ENCODE assay signal across 8 mouse cellular contexts in genomic region chr8:115706411-115706860, GRCm38 (mm10). TPM values are rescaled to one million over a fixed set of nuclear protein-coding genes. Genes with fewer than 3 reads are reported as not detected.
DNase-seq lines count a peak whose midpoint lies in the region; ATAC-seq lines count a peak whose summit lies in the region.

No protein-coding gene starts in this region.

- no peak for DNase-seq in frontal cortex, postnatal 14 days (ENCODE audit: low spot score in 2 of 2)
- DNase-seq in adrenal gland, postnatal 10 days = peak; percentile 63
- DNase-seq in heart, postnatal 14 days = peak; percentile 38 to 55
- DNase-seq in liver, embryonic 11.5 days (ENCODE audit: low spot score) = peak; percentile 65
- peak; percentile 65 for DNase-seq in neural tube, embryonic 11.5 days (ENCODE audit: low spot score)
- DNase-seq in thymus, postnatal 25 days = peak; percentile 38

- H3K9me3 ChIP-seq in embryonic facial prominence, embryonic 15.5 days (replicated peaks) = no peaks in the 10 kb centered on the region
- H3K9me3 ChIP-seq in liver, embryonic 11.5 days (ENCODE audit: control insufficient read depth, low read length) = no peaks in the 10 kb centered on the region
- H3K9me3 ChIP-seq in neural tube, embryonic 11.5 days (ENCODE audit: control insufficient read depth, low read length) = no peaks in the 10 kb centered on the region

- no peaks in the 10 kb centered on the region for H3K36me3 ChIP-seq in embryonic facial prominence, embryonic 15.5 days
- H3K36me3 ChIP-seq in liver, embryonic 11.5 days (ENCODE audit: control insufficient read depth, insufficient read depth, low read length) = no peaks in the 10 kb centered on the region
- H3K36me3 ChIP-seq in neural tube, embryonic 11.5 days (ENCODE audit: control insufficient read depth, insufficient read depth, low read length) = no peaks in the 10 kb centered on the region

- H3K4me3 ChIP-seq in embryonic facial prominence, embryonic 15.5 days (replicated peaks) = peak overlapping the region; percentile 75
- peak overlapping the region; percentile 66 for H3K4me3 ChIP-seq in liver, embryonic 11.5 days (ENCODE audit: low read depth, low read length)
- H3K4me3 ChIP-seq in neural tube, embryonic 11.5 days (ENCODE audit: low read depth, low read length) = peak overlapping the region; percentile 63

- intact Hi-C loops in heart, postnatal 14 days (cut with DNase I) = loop anchor here (5.0 to 10.0 kb wide), 4 partner anchors 544 to 1254 kb away; no protein-coding TSS in a partner anchor

- peak; percentile 15 for ATAC-seq in frontal cortex, adult (ENCODE audit: low TSS enrichment)
- 0 out of 2 replicates have a peak, but pooled peaks have one; percentile 11 for ATAC-seq in embryonic facial prominence, embryonic 15.5 days (ENCODE audit: insufficient number of reproducible peaks, low FRiP score, low TSS enrichment, low read depth)
- ATAC-seq in liver, embryonic 11.5 days (replicated peaks; ENCODE audit: low FRiP score) = peak; percentile 16; the same call in 1 of the 2 replicates
- peak; percentile 28 for ATAC-seq in neural tube, embryonic 11.5 days (ENCODE audit: insufficient read depth, low FRiP score, low TSS enrichment)

- H3K27ac ChIP-seq in embryonic facial prominence, embryonic 15.5 days (replicated peaks) = peak overlapping the region; percentile 96
- H3K27ac ChIP-seq in liver, embryonic 11.5 days (ENCODE audit: low read depth, low read length) = peak overlapping the region; percentile 68
- peak overlapping the region; percentile 82 for H3K27ac ChIP-seq in neural tube, embryonic 11.5 days (ENCODE audit: low read depth, low read length)

- peak overlapping the region; percentile 69 for H3K9ac ChIP-seq in embryonic facial prominence, embryonic 15.5 days
- peak overlapping the region; percentile 64 for H3K9ac ChIP-seq in liver, embryonic 11.5 days (ENCODE audit: low read depth, low read length)
- H3K9ac ChIP-seq in neural tube, embryonic 11.5 days (ENCODE audit: low read length) = peak overlapping the region; percentile 76

- peaks cover 25% of the 10 kb centered on the region for H3K4me1 ChIP-seq in embryonic facial prominence, embryonic 15.5 days
- no peaks in the 10 kb centered on the region; the same call in none of the 2 replicates for H3K4me1 ChIP-seq in liver, embryonic 11.5 days (replicated peaks; ENCODE audit: control insufficient read depth, insufficient read depth, low read length)
- H3K4me1 ChIP-seq in neural tube, embryonic 11.5 days (ENCODE audit: control insufficient read depth, insufficient read depth, low read length) = peaks cover 3% of the 10 kb centered on the region; the same call in 1 of the 2 replicates

- H3K27me3 ChIP-seq in embryonic facial prominence, embryonic 15.5 days = no peaks in the 10 kb centered on the region
- peaks cover 29% of the 10 kb centered on the region for H3K27me3 ChIP-seq in liver, embryonic 11.5 days (replicated peaks; ENCODE audit: control insufficient read depth, insufficient read depth, low read length)
- no peaks in the 10 kb centered on the region for H3K27me3 ChIP-seq in neural tube, embryonic 11.5 days (ENCODE audit: control insufficient read depth, insufficient read depth, low read length)

- H3K4me2 ChIP-seq in embryonic facial prominence, embryonic 15.5 days (replicated peaks) = peak overlapping the region; percentile 80
- H3K4me2 ChIP-seq in liver, embryonic 11.5 days = peak overlapping the region; percentile 79
- peak overlapping the region; percentile 82 for H3K4me2 ChIP-seq in neural tube, embryonic 11.5 days (ENCODE audit: low read depth)

- WGBS in embryonic facial prominence, embryonic 15.5 days = under 1% methylated on average over 39 of the region's 39 CpGs
- 1% methylated on average over 37 of the region's 39 CpGs for WGBS in liver, embryonic 11.5 days
- WGBS in neural tube, embryonic 11.5 days = 0% methylated on average over 36 of the region's 39 CpGs

RNA-seq across cellular contexts. Expression of gene Maf, which starts 1.2 kb away (rescaled TPM):
- total RNA-seq in adrenal gland, postnatal 10 days (2021) = 10 to 100 TPM; 25.0 to 27.2 TPM
- 9.4 and 10.1 TPM in 2 replicates for polyA plus RNA-seq in embryonic facial prominence, embryonic 15.5 days (2015; fragmentation: Nextera tagmentation; extraction: Ambion mirVana)
- 10 to 100 TPM in 1 of 2 experiments, 1 to 10 TPM in 1; 8.2 to 11.0 TPM for total RNA-seq in heart, postnatal 14 days (2021)
- 3.8 and 4.9 TPM in 2 replicates for polyA plus RNA-seq in liver, embryonic 11.5 days (2014; fragmentation: Nextera tagmentation; extraction: Ambion mirVana)
- 4.9 and 5.5 TPM in 2 replicates for polyA plus RNA-seq in neural tube, embryonic 11.5 days (2014; fragmentation: Nextera tagmentation; extraction: Ambion mirVana)

Comparison
In these comparisons a context has a peak if more than half of its experiments do, and no peak if none do; other contexts are left out.
1. DNase-seq: peak in adrenal gland, postnatal 10 days (single experiment), heart, postnatal 14 days (2 of 2), liver, embryonic 11.5 days (single experiment), neural tube, embryonic 11.5 days (single experiment) and thymus, postnatal 25 days (single experiment); none in frontal cortex, postnatal 14 days (0 of 2).
2. Peak in every context shown above with its lines, with median percentiles within 50 percentile points of each other: ATAC-seq, H3K27ac ChIP-seq, H3K4me2 ChIP-seq, H3K4me3 ChIP-seq and H3K9ac ChIP-seq.